Mouse (Mus musculus) liver, postnatal 0 days (tissue): Measurements from ENCODE around the gene Tmem92. TPM values are rescaled to one million over a fixed set of nuclear protein-coding genes. Genes with fewer than 3 reads are reported as not detected.

Experiments used
- ATAC-seq: fragments of 200-750 bp; cut with Nextera tagmentation; 2 replicates; pipeline ENCODE4 v1.8.0; 2017; ENCODE audit warnings: mild to moderate bottlenecking, moderate library complexity
- DNase-seq: peaks from one replicate; pipeline ENCODE4 v3.0.0-alpha.2; 2016
- H3K27ac ChIP-seq: fragments of 300-500 bp; sonication (generic); 2 replicates; pipeline ENCODE4 v1.5.1; 2014; ENCODE audit warnings: antibody characterized with exemption, moderate library complexity, mild to moderate bottlenecking, low read depth
- H3K27me3 ChIP-seq: fragments of 300-500 bp; sonication (generic); 2 replicates; pipeline ENCODE4 v1.6.1; 2014; ENCODE audit warnings: low read length, control low read depth, mixed read lengths; ENCODE audit not compliant: insufficient read depth
- H3K36me3 ChIP-seq: fragments of 300-500 bp; sonication (generic); replicated peaks from 2 replicates; pipeline ENCODE4 v1.6.1; 2014; ENCODE audit warnings: mild to moderate bottlenecking, control low read depth, low read length, moderate library complexity, mixed read lengths; ENCODE audit not compliant: insufficient read depth
- H3K4me1 ChIP-seq: fragments of 300-500 bp; sonication (generic); 2 replicates; pipeline ENCODE4 v1.6.1; 2014; ENCODE audit warnings: antibody characterized with exemption, mild to moderate bottlenecking, control low read depth; ENCODE audit not compliant: insufficient read depth
- H3K4me2 ChIP-seq: fragments of 300-500 bp; sonication (generic); 2 replicates; pipeline ENCODE4 v1.6.1; 2014; ENCODE audit warnings: low read depth, mild to moderate bottlenecking, low read length, moderate library complexity, mixed read lengths
- H3K4me3 ChIP-seq: fragments of 300-500 bp; sonication (generic); 2 replicates; pipeline ENCODE4 v1.5.1; 2014; ENCODE audit warnings: low read depth, low read length
- H3K9ac ChIP-seq: fragments of 300-500 bp; sonication (generic); replicated peaks from 2 replicates; pipeline ENCODE4 v1.6.1; 2014; ENCODE audit warnings: mild to moderate bottlenecking, moderate library complexity
- H3K9me3 ChIP-seq: fragments of 300-500 bp; sonication (generic); 2 replicates; pipeline ENCODE4 v1.6.1; 2016; ENCODE audit warnings: mild to moderate bottlenecking, control low read depth, low read length, mixed read lengths
- CTCF ChIP-seq: sonication (generic); IDR thresholded peaks from 2 replicates; pipeline ENCODE4 v1.5.1; 2016; ENCODE audit warnings: antibody characterized with exemption, low read depth
- EP300 ChIP-seq: IDR thresholded peaks from 2 replicates; pipeline ENCODE4 v1.6.1; 2016; ENCODE audit warnings: antibody characterized with exemption, low read depth, mild to moderate bottlenecking
- WGBS: fragments of 180-500 bp; shearing (Covaris S2); extraction: QIAGEN DNeasy Blood & Tissue Kit; methylation state at CpG from one replicate; pipeline ENCODE4 v1.1.7; 2014; ENCODE audit not compliant: insufficient replicate concordance; 5-methylcytosine and 5-hydroxymethylcytosine counted together
- polyA plus RNA-seq: library from polyadenylated mRNA; unstranded; fragments of >200 nt; fragmentation: Nextera tagmentation; extraction: Ambion mirVana; gene quantifications from 2 replicates; pipeline ENCODE4 v1.2.1, GENCODE M21; 2015

Gene Tmem92
- polyA plus RNA-seq, 1 experiment from 2014 or later, result not detected

DNA sequence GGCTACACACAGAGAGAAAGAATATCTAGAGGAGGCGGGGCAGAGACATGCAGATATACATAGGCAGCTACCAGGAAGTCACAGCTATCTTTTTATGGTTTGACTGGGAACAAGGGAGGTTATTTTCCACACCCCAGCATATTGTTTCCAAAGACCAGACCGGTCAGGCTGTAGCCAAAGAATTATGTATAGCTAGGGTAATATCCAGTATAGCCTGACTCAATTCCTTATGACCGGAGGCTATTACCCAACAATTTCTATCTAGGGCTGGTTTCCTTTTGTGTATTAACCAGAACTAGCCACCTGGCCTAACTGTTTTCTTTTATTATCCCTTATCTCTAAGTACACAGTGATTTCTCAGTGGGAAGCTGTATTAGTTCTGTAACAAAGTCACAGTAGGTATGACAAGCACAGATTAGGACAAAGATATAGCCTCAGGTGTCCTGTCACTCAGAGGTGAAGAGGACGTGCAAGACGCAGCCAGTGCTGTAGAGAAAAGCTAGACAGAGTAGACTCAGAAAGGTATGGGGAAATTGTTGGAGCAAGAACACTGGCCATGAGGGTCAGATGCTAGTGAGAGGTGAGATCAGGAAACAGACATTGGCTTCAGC lies 7.5 kb downstream of the Tmem92 start:
- Histone ChIP-seq H3K9ac (no peak overlapping the region), H3K36me3 (no peaks in the 10 kb centered on the region), H3K9me3 (no peaks in the 10 kb centered on the region), H3K27me3 (no peaks in the 10 kb centered on the region), H3K4me3 (no peak overlapping the region), H3K4me1 (no peaks in the 10 kb centered on the region), H3K27ac (no peak overlapping the region), H3K4me2 (no peak overlapping the region)
- no peak for TF ChIP-seq CTCF
- DNase-seq (no peak), ATAC-seq (no peak)
- WGBS, result 69% methylated on average over 5 of the region's 5 CpGs

DNA sequence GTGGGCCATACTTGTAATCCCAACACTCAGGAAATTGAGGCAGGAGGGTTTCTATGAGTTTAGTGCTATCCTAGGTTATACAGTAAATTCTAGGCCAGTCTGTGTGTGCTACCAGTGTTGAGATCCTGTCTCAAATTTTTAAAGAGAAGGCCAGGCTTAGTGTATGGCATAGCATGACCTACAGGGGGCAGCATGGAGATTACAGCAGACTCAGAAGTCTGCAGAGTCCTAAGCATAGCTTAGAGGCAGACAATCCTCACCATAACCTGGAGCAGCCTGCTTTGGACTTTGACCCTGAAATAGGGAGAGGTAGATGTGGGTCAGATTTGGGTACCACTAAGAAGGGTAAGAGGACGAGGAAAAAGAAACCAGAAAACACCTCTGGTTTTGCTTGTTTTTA lies 8.7 kb downstream of the Tmem92 start:
- no peaks in the 10 kb centered on the region for H3K36me3 ChIP-seq
- DNase-seq, result no peak
- H3K4me3 ChIP-seq, result no peak overlapping the region
- no peak overlapping the region for H3K9ac ChIP-seq
- WGBS, result 70% methylated on average over 1 of the region's 1 CpGs
- TF ChIP-seq CTCF, result peak; percentile 41
- no peak for TF ChIP-seq EP300
- no peaks in the 10 kb centered on the region for H3K4me1 ChIP-seq
- H3K9me3 ChIP-seq, result no peaks in the 10 kb centered on the region
- H3K4me2 ChIP-seq, result no peak overlapping the region
- H3K27ac ChIP-seq, result no peak overlapping the region
- H3K27me3 ChIP-seq, result no peaks in the 10 kb centered on the region
- no peak for ATAC-seq

DNA sequence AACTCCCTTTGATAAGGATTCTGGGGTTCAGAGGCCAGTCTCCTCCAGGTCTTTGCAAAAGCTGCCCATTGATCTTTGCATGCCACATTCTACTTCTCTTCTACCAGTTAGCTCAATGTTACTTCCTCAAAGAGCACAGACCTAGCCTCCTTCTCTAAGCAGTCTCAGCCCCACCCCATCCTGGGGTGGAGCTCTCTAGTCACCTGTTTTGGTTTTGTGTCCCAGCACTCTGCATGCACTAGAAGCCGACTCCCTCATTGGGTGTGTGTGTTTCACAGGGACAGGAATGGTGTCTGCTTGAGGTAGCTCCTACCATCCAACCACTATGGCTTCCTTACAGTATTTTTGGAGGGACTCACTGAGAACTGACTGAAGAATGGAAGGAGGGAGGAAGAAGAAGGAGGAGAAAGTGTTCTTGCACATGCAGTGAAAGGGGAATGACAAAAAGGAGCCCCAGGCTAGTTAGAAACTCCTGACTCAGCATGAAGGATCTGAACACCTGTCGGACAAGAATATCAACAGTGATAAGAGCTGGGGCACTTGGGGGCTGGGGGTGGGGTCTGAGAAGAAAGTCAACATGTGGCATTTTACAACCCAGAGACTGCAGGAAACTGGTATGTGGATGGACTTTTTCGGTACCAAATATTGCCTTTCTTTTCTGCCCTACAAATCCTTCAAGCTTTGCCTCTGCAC lies 10.0 kb downstream of the Tmem92 start:
- H3K36me3 ChIP-seq, result no peaks in the 10 kb centered on the region
- TF ChIP-seq CTCF, result no peak
- no peak for TF ChIP-seq EP300
- no peaks in the 10 kb centered on the region for H3K9me3 ChIP-seq
- no peak for ATAC-seq
- no peak for DNase-seq
- H3K27ac ChIP-seq, result no peak overlapping the region
- H3K4me2 ChIP-seq, result no peak overlapping the region
- WGBS, result 57% methylated on average over 3 of the region's 3 CpGs
- H3K9ac ChIP-seq, result no peak overlapping the region
- H3K27me3 ChIP-seq, result no peaks in the 10 kb centered on the region
- H3K4me3 ChIP-seq, result no peak overlapping the region
- H3K4me1 ChIP-seq, result no peaks in the 10 kb centered on the region

DNA sequence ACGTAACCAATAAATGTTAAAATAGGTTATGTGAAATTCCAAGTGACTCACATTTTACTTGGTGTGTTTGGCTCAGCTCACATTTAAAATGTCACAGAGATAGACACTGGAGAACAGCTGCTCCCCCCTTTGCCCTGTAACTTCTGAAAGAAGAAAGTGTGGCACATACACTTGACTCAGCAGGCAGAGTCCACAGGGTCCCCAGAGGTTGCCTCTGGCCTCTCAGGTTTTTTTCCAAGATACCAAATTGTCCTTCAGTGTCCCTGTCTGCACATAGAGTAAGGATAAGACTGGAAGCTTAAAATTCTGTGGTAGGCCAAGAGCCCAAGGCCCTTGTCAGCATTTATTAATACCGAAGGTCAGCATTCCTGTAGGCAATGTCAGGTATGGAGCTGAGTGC lies 15.3 kb downstream of the Tmem92 start:
- WGBS, result 85% methylated on average over 2 of the region's 2 CpGs
- H3K4me1 ChIP-seq, result no peaks in the 10 kb centered on the region
- no peak overlapping the region for H3K9ac ChIP-seq
- ATAC-seq, result no peak
- no peak overlapping the region for H3K4me2 ChIP-seq
- no peak overlapping the region for H3K27ac ChIP-seq
- no peaks in the 10 kb centered on the region for H3K36me3 ChIP-seq
- no peaks in the 10 kb centered on the region for H3K27me3 ChIP-seq
- no peak overlapping the region for H3K4me3 ChIP-seq
- no peak for DNase-seq
- H3K9me3 ChIP-seq, result no peaks in the 10 kb centered on the region
- TF ChIP-seq CTCF, result no peak
- no peak for TF ChIP-seq EP300

DNA sequence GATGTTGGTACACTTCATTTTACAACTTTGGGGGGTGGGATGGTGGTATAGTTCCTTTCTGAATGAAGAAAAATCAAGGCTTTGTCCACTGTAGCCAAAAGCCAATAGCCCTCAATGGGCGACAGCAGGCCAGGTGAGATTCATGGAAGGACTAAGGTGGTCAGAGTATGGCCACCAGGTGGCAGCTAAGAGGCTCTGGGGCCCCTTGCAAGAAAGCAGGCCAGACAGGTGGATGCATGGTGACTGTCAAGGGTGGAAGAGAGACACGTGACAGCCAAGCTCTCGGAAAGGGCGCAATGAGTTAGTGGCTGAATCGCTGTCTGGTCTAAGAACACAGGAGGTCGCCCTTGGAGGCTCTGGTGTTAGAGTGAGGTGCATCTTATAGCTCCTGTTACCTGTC lies 19.7 kb downstream of the Tmem92 start:
- 38% methylated on average over 6 of the region's 6 CpGs for WGBS
- ATAC-seq, result no peak

DNA sequence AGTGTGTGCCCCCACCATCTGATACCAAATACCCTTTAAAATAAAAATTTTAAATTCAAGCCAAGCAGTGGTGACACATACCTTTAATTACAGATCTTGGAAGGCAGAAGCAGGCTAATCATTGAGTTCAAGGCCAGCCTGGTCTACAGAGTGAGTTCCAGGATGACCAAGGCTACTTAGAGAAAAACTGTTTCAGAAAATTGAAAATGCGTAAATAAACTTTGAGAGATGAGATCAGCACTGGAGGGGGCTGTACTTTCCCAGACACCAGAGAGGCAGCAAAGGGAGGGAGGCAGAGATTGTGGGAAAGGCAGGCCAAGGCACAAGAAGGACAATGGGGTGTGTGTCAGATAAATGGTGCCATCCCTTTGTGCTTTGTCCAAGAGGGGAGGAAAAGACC lies 20.2 kb downstream of the Tmem92 start:
- Histone ChIP-seq H3K36me3 (no peaks in the 10 kb centered on the region), H3K4me3 (no peak overlapping the region), H3K9me3 (no peaks in the 10 kb centered on the region), H3K4me1 (no peaks in the 10 kb centered on the region), H3K4me2 (no peak overlapping the region), H3K27ac (no peak overlapping the region), H3K27me3 (no peaks in the 10 kb centered on the region), H3K9ac (no peak overlapping the region)
- WGBS, result 88% methylated on average over 1 of the region's 1 CpGs
- TF ChIP-seq CTCF, result no peak
- TF ChIP-seq EP300, result no peak
- no peak for DNase-seq
- no peak for ATAC-seq

More for the DNA sequence above, 19.7 kb downstream of the Tmem92 start:
- H3K9me3 ChIP-seq, result no peaks in the 10 kb centered on the region
- H3K4me2 ChIP-seq, result no peak overlapping the region
- no peak overlapping the region for H3K4me3 ChIP-seq
- no peak for DNase-seq
- H3K36me3 ChIP-seq, result no peaks in the 10 kb centered on the region
- no peak overlapping the region for H3K27ac ChIP-seq
- H3K27me3 ChIP-seq, result no peaks in the 10 kb centered on the region
- no peak for TF ChIP-seq EP300
- peak; percentile 27; the same call in 1 of the 2 replicates for TF ChIP-seq CTCF
- H3K9ac ChIP-seq, result no peak overlapping the region
- no peaks in the 10 kb centered on the region for H3K4me1 ChIP-seq
